Comparison of ENCODE assay signal across 10 mouse cellular contexts in the genomic region with DNA sequence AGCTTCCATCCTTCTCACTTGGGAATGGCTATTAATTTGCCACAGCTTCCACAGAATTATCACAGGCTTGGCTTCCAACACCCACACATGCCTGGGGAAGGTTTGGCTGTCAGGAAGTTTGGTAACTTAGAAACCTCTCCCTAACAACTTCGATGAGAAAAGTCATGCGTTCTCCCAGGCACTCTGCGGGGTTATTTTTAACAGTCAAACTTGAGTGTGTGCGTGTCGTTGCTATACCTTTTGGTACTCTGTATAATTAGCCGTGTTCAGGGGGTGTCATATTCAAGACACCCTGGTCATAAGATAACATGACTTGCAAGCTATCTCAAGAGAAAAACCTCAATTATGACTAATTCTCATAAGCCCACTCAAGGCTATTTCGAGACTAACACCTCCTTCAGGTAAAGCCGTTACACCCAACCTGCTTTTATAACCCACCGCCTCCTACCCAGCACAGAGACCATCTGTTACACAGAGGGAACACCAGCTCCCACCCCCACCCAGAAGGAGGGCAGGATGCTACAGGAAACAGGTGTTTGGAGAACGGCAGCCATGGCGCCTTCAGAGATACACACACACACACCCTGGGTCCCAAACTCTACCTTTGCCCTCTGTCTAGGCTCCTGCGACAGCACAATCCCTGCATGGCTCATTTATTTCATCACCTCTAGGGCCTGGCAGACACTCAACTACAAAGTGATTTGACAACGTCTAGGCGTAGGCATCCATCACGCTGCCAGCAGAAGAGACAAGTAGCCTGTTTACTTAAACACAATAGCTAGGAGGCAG. TPM values are rescaled to one million over a fixed set of nuclear protein-coding genes. Genes with fewer than 3 reads are reported as not detected.
DNase-seq lines count a peak whose midpoint lies in the region; ATAC-seq and TF ChIP-seq lines count a peak whose summit lies in the region.
"Had no signal": no experiment of that assay in that cellular context is flagged by ENCODE, and none has a peak within 500 bp of the region (broad histone marks: within the 10 kb centered on the region; RNA-seq: fewer than 3 reads in every experiment).

No protein-coding gene starts in this region.

- DNase-seq in layer of hippocampus, adult 9-11 months: peak; percentile 73
- DNase-seq in layer of hippocampus, postnatal 10 days (ENCODE audit: low spot score in 2 of 2): no peak
- DNase-seq in frontal cortex, adult 2 months (ENCODE audit: extremely low spot score in 1 of 2, low spot score in 1 of 2): peak; percentile 90 to 92
- no peak for DNase-seq in hindbrain, postnatal 0 days (ENCODE audit: low spot score)
- DNase-seq in lung, postnatal 36 days: peak; percentile 46
- DNase-seq in limb, embryonic 10.5 days (ENCODE audit: low spot score): no peak
- no peak for DNase-seq in liver
- DNase-seq: cerebellum, adult 2 months had no signal

- no peak for TF ChIP-seq CTCF in hindbrain, postnatal 0 days (IDR thresholded peaks at IDR 0.05; ENCODE audit: low read depth)

- no peaks in the 10 kb centered on the region for H3K27me3 ChIP-seq in hindbrain, postnatal 0 days (ENCODE audit: insufficient read depth, low read length)
- peaks cover 2% of the 10 kb centered on the region; the same call in 1 of the 2 replicates for H3K27me3 ChIP-seq in limb, embryonic 10.5 days (ENCODE audit: low read depth, poor library complexity, severe bottlenecking)

- no peak overlapping the region for H3K4me3 ChIP-seq in hindbrain, postnatal 0 days (ENCODE audit: low read length)
- H3K4me3 ChIP-seq in limb, embryonic 10.5 days: no peak overlapping the region

- peaks cover 24% of the 10 kb centered on the region for H3K4me1 ChIP-seq in hindbrain, postnatal 0 days (ENCODE audit: insufficient read depth, low read length)
- H3K4me1 ChIP-seq in limb, embryonic 10.5 days: peaks cover 32% of the 10 kb centered on the region

- H3K36me3 ChIP-seq in hindbrain, postnatal 0 days (ENCODE audit: insufficient read depth, low read length): no peaks in the 10 kb centered on the region
- no peaks in the 10 kb centered on the region for H3K36me3 ChIP-seq in limb, embryonic 10.5 days

- no peak for ATAC-seq in hindbrain, postnatal 0 days
- ATAC-seq in megakaryocyte, adult 5-6 weeks (ENCODE audit: poor library complexity, severe bottlenecking): no peak

- H3K4me2 ChIP-seq in hindbrain, postnatal 0 days (ENCODE audit: low read depth, low read length): peak overlapping the region; percentile 54; the same call in 1 of the 2 replicates

- peak overlapping the region; percentile 68 for H3K27ac ChIP-seq in hindbrain, postnatal 0 days
- H3K27ac ChIP-seq in limb, embryonic 10.5 days: no peak overlapping the region; the same call in 1 of the 2 replicates

- H3K9ac ChIP-seq in hindbrain, postnatal 0 days (replicated peaks; ENCODE audit: low read length): no peak overlapping the region

- no peaks in the 10 kb centered on the region for H3K9me3 ChIP-seq in hindbrain, postnatal 0 days (ENCODE audit: low read length)
- H3K9me3 ChIP-seq in limb, embryonic 10.5 days (replicated peaks): no peaks in the 10 kb centered on the region

- 47% methylated on average over 15 of the region's 15 CpGs for WGBS in hindbrain, postnatal 0 days
- 63% methylated on average over 15 of the region's 15 CpGs for WGBS in limb, embryonic 10.5 days

RNA-seq across cellular contexts. Expression of a gene that starts 0.9 kb away (rescaled TPM):
- total RNA-seq in layer of hippocampus, postnatal 10 days (2021): not detected
- polyA plus RNA-seq in frontal cortex, adult 2 months (2012; rRNA removed): 0.16 and 0.29 TPM in 2 replicates
- 0.26 and 1.5 TPM in 2 replicates for total RNA-seq in hindbrain, postnatal 0 days (2014; rRNA removed)
- polyA plus RNA-seq in hindbrain, postnatal 0 days (2015; fragmentation: Nextera tagmentation; extraction: Ambion mirVana): 0.82 and 0.93 TPM in 2 replicates
- total RNA-seq in megakaryocyte, adult 5-6 weeks (2015): not detected in 2 replicates
- total RNA-seq in megakaryocyte, adult 5-6 weeks (2017): not detected in 2 replicates
- 0.64 and 0.80 TPM in 2 replicates for polyA plus RNA-seq in limb, embryonic 10.5 days (2016; fragmentation: Nextera tagmentation; extraction: Ambion mirVana)

RNA-seq across cellular contexts. Expression of a gene that starts 13.3 kb away (rescaled TPM):
- 1 to 10 TPM; 1.7 to 2.1 TPM for total RNA-seq in layer of hippocampus, postnatal 10 days (2021)
- polyA plus RNA-seq in frontal cortex, adult 2 months (2012; rRNA removed): 1.2 and 1.4 TPM in 2 replicates
- 6.9 and 8.9 TPM in 2 replicates for total RNA-seq in hindbrain, postnatal 0 days (2014; rRNA removed)
- polyA plus RNA-seq in hindbrain, postnatal 0 days (2015; fragmentation: Nextera tagmentation; extraction: Ambion mirVana): 3.1 and 3.3 TPM in 2 replicates
- not detected in 2 replicates for total RNA-seq in megakaryocyte, adult 5-6 weeks (2015)
- not detected in 2 replicates for total RNA-seq in megakaryocyte, adult 5-6 weeks (2017)
- 1.2 and 1.3 TPM in 2 replicates for polyA plus RNA-seq in limb, embryonic 10.5 days (2016; fragmentation: Nextera tagmentation; extraction: Ambion mirVana)

RNA-seq across cellular contexts. Expression of a gene that starts 33.7 kb away (rescaled TPM):
- total RNA-seq in layer of hippocampus, postnatal 10 days (2021): not detected
- polyA plus RNA-seq in frontal cortex, adult 2 months (2012; rRNA removed): 0.08 and 0.13 TPM in 2 replicates
- total RNA-seq in hindbrain, postnatal 0 days (2014; rRNA removed): not detected in 2 replicates
- polyA plus RNA-seq in hindbrain, postnatal 0 days (2015; fragmentation: Nextera tagmentation; extraction: Ambion mirVana): 0.09 and 0.11 TPM in 2 replicates
- total RNA-seq in megakaryocyte, adult 5-6 weeks (2015): not detected in 2 replicates
- total RNA-seq in megakaryocyte, adult 5-6 weeks (2017): not detected in 2 replicates
- polyA plus RNA-seq in limb, embryonic 10.5 days (2016; fragmentation: Nextera tagmentation; extraction: Ambion mirVana): 0.09 TPM in 1 of 2 replicates, not detected in the other

RNA-seq across cellular contexts. Expression of a gene that starts 51.8 kb away (rescaled TPM):
- not detected for total RNA-seq in layer of hippocampus, postnatal 10 days (2021)
- polyA plus RNA-seq in frontal cortex, adult 2 months (2012; rRNA removed): 0.17 and 0.58 TPM in 2 replicates
- 0.14 and 0.31 TPM in 2 replicates for total RNA-seq in hindbrain, postnatal 0 days (2014; rRNA removed)
- polyA plus RNA-seq in hindbrain, postnatal 0 days (2015; fragmentation: Nextera tagmentation; extraction: Ambion mirVana): 0.71 and 0.76 TPM in 2 replicates
- not detected in 2 replicates for total RNA-seq in megakaryocyte, adult 5-6 weeks (2015)
- not detected in 2 replicates for total RNA-seq in megakaryocyte, adult 5-6 weeks (2017)
- polyA plus RNA-seq in limb, embryonic 10.5 days (2016; fragmentation: Nextera tagmentation; extraction: Ambion mirVana): not detected in 2 replicates
- total RNA-seq: ES-E14 had no signal

Comparison
In these comparisons a context has a peak if more than half of its experiments do, and no peak if none do; other contexts are left out.
1. DNase-seq: peak in layer of hippocampus, adult 9-11 months (single experiment), frontal cortex, adult 2 months (2 of 2) and lung, postnatal 36 days (single experiment); none in layer of hippocampus, postnatal 10 days (0 of 2), hindbrain, postnatal 0 days (single experiment), limb, embryonic 10.5 days (single experiment) and liver (single experiment).